Mouse (Mus musculus): ENCODE measurements around the gene Zfand4.

Zfand4 gene

DNA sequence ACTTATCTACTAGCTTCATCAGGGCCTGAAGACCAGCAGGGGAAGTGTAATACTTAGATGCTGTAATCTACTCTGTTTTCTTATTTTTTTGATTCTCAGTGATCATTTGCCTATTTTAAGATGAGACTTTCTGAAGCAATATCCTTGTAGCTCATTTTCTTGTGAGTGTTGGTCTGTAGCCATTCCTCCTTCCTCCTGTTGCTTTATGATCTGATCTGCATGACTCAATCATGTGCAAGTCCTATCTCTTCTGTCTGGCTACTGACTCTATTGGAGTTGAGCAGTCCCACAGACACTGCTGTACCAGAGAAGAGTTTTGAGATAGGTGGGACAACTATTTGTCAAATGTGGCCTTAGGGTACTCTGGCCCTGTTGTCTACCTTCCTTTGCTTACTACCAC is 110.6 kb downstream of the Zfand4 start:
- no peak for DNase-seq (ENCODE audit: low spot score)

DNA sequence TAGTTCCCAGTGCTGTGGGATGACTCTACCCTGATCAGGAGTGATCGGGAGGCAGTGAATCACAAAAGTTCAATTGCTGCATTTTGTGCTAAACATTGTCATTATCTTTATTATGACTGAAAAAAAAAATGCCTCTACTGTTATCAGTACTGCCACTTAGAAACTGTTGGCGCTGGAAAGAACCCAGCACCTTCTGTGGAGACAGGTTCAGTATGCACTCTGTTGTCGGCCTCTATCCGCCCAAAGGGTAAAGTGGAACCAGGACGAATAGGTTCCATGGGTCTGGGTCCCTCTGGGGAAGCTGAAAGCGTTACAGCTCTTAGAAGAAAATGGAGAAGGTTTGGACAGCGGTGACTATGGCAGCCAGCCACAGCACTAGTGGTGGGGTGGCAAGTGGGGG is 114.9 kb downstream of the Zfand4 start:
- DNase-seq (ENCODE audit: low spot score) = no peak

Measured in ovary, postnatal 14 days (tissue).